Mouse (Mus musculus): ENCODE measurements around the gene Tmem204. TPM values are rescaled to one million over a fixed set of nuclear protein-coding genes. Genes with fewer than 3 reads are reported as not detected.
A peak's percentile ranks its signal among the peaks of the same experiment; 100 is the strongest.
"Not testable (repeated sequence)": the region's sequence is repeated elsewhere in the genome, so short reads cannot be mapped to it uniquely, and the experiment has no call there.

The Tmem204 gene
- polyA plus RNA-seq (2017; shearing (Covaris generic)): under 1 TPM; 0.56 to 0.79 TPM

- ATAC-seq: no peak
Measured at GRCm38 (mm10) chr17:25083444-25083931, at the start of gene Tmem204. Gene Tmem204, minus strand, starts transcription at chr17:25083591.

GRCm38 (mm10) chr17:25130060-25130459 is 46.7 kb upstream of the Tmem204 start:
- no peak for ATAC-seq

- ATAC-seq: no peak
Measured at GRCm38 (mm10) chr17:25127681-25128080, 44.3 kb upstream of the Tmem204 start.

GRCm38 (mm10) chr17:25127079-25127478 is 43.7 kb upstream of the Tmem204 start:
- ATAC-seq: no peak

DNA sequence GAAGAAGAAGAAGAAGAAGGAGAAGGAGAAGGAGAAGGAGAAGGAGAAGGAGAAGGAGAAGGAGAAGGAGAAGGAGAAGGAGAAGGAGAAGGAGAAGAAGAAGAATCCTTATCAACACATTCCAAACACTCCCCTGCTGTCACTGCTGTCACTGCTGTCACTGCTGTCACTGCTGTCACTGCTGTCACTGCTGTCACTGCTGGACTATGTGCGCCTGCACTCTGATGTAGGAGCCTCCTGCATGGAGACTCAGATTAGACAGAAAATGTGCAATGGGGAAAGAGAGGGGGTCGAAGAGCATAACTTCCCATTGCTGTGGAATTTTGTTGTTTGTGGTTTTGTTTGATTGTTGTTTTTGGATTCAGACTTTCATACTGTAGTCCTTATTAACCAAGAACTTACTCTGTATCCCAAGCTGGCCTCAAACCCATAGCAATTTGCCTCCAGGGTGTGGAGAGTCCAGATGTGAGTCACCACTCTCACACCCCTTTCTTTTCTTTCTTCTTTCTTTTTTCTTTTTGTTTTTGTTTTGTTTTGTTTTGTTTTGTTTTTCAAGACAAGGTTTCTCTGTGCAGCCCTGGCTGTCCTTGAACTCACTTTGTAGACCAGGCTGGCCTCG is 42.2 kb upstream of the Tmem204 start:
- ATAC-seq: not testable (repeated sequence)

DNA sequence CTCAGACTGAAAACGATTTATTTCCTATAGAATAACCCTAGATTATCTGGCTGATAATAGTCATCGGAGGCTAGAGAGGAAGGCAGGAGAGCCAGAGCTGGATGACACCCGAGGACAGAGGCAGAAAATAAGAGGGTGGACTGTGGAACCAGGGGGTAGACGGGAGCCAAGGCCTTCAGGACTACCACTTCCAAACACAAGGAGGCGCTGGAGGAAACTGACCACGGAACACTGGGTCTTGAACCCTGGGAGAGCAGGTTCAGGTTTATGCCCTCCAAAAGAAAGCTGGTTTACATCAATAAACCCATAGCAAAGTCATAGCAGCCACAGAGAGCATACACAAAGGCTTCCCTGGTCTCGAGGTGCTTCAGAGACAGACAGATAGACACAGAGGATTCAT is 40.6 kb upstream of the Tmem204 start:
- no peak for ATAC-seq

DNA sequence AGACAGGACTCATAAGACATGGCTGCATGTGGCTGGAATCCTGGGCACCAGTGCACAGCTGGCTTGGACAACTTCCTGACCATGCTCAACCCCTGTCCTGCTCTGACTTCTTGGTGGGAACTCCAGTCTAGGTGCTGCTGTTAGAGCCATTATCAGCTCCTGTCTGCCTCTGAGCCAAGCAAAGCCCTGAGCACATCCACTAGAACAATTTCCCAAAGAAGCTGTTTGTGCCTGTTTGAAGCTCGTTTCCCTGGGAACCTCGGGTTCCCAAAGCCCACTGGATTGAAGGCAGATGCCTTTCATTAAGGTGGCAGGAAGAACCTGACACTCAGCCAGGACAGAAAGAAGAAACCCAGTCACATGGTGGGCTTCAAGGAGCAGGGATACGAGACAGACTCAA is 37.0 kb upstream of the Tmem204 start, which contains the start of gene Ptx4:
Ptx4 (plus strand) TSS at position 355 of the 400 bp plus-strand sequence.
- ATAC-seq: no peak

DNA sequence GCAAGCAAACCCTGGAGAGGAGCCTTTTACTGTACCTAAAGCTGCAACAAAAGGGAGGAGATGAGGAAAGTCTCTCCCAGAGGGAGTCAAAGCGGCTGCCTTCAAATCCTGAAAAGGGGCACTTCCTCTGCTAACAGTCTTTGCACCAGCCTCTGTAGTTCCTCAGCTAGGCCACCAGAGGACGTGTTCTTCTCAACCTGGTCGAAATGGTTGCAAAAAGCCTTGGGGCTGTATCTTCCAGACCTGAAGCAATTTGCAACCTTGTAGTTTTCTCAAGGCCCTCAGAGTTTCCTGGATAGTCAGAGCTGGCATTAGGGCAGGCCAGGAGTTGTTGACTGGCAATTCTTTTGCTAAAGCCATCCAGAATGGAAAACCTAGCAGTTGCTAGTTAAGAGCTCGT is 33.9 kb upstream of the Tmem204 start:
- ATAC-seq: no peak

DNA sequence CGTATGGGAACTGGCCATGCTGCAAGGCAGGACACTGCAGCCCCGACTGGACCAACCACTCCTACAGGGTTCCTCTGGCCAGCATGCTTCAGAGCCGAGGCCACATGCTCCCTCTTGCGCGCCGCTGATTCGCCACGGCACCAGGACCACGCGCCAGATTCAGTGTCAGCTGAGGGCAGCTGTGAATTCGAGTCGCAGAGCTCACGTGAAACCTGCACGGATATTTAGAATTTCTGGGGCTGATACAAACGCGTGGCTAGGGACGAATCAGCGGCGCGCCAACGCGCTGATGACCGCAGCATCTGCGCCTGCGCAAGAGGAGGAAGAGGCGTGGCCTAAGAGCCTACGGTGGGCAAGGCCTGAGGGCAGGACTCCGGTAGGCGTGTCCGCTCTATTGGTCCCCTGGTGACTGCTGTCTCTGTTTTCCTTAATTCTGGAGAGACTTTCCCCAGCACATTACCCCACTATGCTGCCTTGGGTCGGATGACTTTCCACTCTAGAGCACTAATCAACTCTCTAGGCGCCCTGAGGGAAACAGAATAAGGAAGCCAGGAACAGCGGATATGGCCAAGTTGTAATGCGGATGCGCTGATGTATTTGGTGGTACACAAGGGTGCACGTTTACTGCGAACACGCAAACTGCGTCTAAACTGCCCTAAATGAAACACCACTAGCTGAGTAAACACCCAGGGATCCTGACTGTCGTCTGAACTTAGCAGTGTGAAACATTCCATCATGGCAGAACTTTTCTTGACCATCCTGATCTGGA is 32.5 kb upstream of the Tmem204 start, which contains the start of gene Telo2:
Telo2 (minus strand) TSS at position 304 of the 769 bp plus-strand sequence.
- ATAC-seq: peak; percentile 87

GRCm38 (mm10) chr17:25114908-25115645 is 31.7 kb upstream of the Tmem204 start:
- ATAC-seq: peak; percentile 40

- no peak for ATAC-seq
Measured at GRCm38 (mm10) chr17:25112423-25112810, 29.0 kb upstream of the Tmem204 start.

DNA sequence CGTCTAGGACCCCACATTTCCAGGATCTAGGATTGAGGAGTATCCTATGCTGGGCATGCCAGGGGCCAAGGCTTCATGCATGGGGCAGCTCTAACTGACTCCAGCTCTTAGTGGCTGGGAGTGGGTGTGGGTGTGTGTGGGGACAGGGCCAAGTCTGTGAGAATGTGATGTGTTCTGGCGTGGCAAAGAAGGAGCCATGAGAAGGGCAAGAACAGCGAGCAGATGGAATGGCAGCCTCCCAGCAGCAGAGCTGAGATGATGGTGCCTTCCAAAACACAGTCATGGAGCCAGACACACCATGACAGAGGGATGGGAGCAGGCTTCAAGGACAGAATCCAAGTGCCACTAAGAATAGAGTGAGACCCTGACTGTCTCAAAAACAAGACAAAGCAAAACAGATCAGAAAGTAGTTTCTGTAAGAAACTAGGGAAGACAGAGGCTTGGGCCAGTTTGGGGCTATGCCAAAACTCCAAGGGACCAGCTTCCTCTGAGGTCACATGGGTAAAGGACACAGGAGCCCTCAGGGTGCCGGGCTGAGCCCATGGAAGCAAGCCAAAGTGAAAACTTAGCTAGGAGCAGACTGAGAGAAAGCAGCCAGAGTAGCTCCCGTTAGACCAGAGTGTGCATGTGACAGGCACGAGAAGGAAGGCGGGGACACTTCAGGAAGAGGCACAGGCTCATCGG is 28.5 kb upstream of the Tmem204 start:
- ATAC-seq: no peak

GRCm38 (mm10) chr17:25111220-25111619 is 27.8 kb upstream of the Tmem204 start:
- no peak for ATAC-seq

GRCm38 (mm10) chr17:25110590-25110989 is 27.2 kb upstream of the Tmem204 start:
- ATAC-seq: no peak

- no peak for ATAC-seq
Measured at GRCm38 (mm10) chr17:25109578-25109977, 26.2 kb upstream of the Tmem204 start.

GRCm38 (mm10) chr17:25107786-25108185 is 24.4 kb upstream of the Tmem204 start:
- ATAC-seq: no peak

GRCm38 (mm10) chr17:25101338-25101737 is 17.9 kb upstream of the Tmem204 start:
- ATAC-seq: no peak

DNA sequence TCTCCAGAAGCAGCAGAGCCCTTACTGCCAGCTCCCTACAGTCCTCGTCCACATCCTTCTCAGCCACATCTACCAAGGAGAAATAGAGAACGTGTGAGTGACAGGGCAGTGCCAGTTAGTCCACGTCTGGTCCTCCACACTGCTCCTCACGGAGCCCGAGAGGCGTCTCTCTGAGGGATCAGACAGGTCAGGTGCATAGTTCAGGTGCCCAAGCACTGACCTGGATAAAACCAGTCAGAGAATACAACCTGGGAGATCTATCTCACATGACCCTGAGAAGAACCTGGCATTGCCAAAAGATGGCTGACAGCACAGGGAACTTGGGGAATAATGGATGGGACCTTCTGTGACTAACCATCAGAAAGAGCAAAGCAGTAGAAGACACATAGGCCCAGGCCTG is 16.7 kb upstream of the Tmem204 start:
- no peak for ATAC-seq

GRCm38 (mm10) chr17:25096221-25096620 is 12.8 kb upstream of the Tmem204 start:
- no peak for ATAC-seq

- ATAC-seq: no peak
Measured at GRCm38 (mm10) chr17:25090450-25090849, 7.1 kb upstream of the Tmem204 start.

- no peak for ATAC-seq
Measured at GRCm38 (mm10) chr17:25089158-25089557, 5.8 kb upstream of the Tmem204 start.

GRCm38 (mm10) chr17:25086724-25087123 is 3.3 kb upstream of the Tmem204 start:
- ATAC-seq: no peak
